Mouse (Mus musculus): Measurements from ENCODE around the gene Adam1b. TPM values are rescaled to one million over a fixed set of nuclear protein-coding genes. Genes with fewer than 3 reads are reported as not detected.
"Not testable (repeated sequence)": the region's sequence is repeated elsewhere in the genome, so short reads cannot be mapped to it uniquely, and the experiment has no call there.

Adam1b gene
- polyA plus RNA-seq, 2 experiments: 0.18 TPM; not detected in 1

GRCm38 (mm10) chr5:121525774-121526450 is 22.7 kb upstream of the Adam1b start:
- Histone ChIP-seq H3K4me1 (ENCODE audit: control insufficient read depth, insufficient read depth, low read length) (no peaks in the 10 kb centered on the region), H3K27me3 (ENCODE audit: control insufficient read depth, insufficient read depth, low read length) (no peaks in the 10 kb centered on the region), H3K36me3 (ENCODE audit: control insufficient read depth, insufficient read depth, low read length) (peaks cover 86% of the 10 kb centered on the region), H3K27ac (replicated peaks; ENCODE audit: low read depth, low read length) (no peak overlapping the region), H3K9ac (ENCODE audit: low read depth, low read length, severe bottlenecking) (no peak overlapping the region), H3K4me2 (replicated peaks; ENCODE audit: low read depth, low read length, severe bottlenecking) (no peak overlapping the region), H3K9me3 (ENCODE audit: control insufficient read depth, low read length) (no peaks in the 10 kb centered on the region), H3K4me3 (replicated peaks; ENCODE audit: low read length) (no peak overlapping the region)
- no peak for ATAC-seq (ENCODE audit: low FRiP score, low read depth)
- 87% methylated on average over 14 of the region's 14 CpGs for WGBS
- DNase-seq (ENCODE audit: low spot score): no peak
- TF ChIP-seq POLR2A (IDR thresholded peaks at IDR 0.05; ENCODE audit: borderline replicate concordance, extremely low read depth, insufficient read depth, insufficient read length): no peak

- H3K4me3 ChIP-seq (replicated peaks; ENCODE audit: low read length); H3K4me1 ChIP-seq (ENCODE audit: control insufficient read depth, insufficient read depth, low read length); ATAC-seq (ENCODE audit: low FRiP score, low read depth); H3K9ac ChIP-seq (ENCODE audit: low read depth, low read length, severe bottlenecking); DNase-seq (ENCODE audit: low spot score); H3K27ac ChIP-seq (replicated peaks; ENCODE audit: low read depth, low read length); H3K4me2 ChIP-seq (replicated peaks; ENCODE audit: low read depth, low read length, severe bottlenecking); H3K9me3 ChIP-seq (ENCODE audit: control insufficient read depth, low read length); H3K27me3 ChIP-seq (ENCODE audit: control insufficient read depth, insufficient read depth, low read length): not testable (repeated sequence)
- WGBS: 87% methylated on average over 10 of the region's 17 CpGs
- H3K36me3 ChIP-seq (ENCODE audit: control insufficient read depth, insufficient read depth, low read length): peaks cover 49% of the 10 kb centered on the region
Measured at GRCm38 (mm10) chr5:121519758-121520157, 16.5 kb upstream of the Adam1b start.

GRCm38 (mm10) chr5:121518983-121519382 is 15.7 kb upstream of the Adam1b start:
- no peak for TF ChIP-seq POLR2A (IDR thresholded peaks at IDR 0.05; ENCODE audit: borderline replicate concordance, extremely low read depth, insufficient read depth, insufficient read length)
- Histone ChIP-seq H3K4me3 (replicated peaks; ENCODE audit: low read length) (no peak overlapping the region), H3K9ac (ENCODE audit: low read depth, low read length, severe bottlenecking) (no peak overlapping the region), H3K27me3 (ENCODE audit: control insufficient read depth, insufficient read depth, low read length) (no peaks in the 10 kb centered on the region), H3K36me3 (ENCODE audit: control insufficient read depth, insufficient read depth, low read length) (peaks cover 41% of the 10 kb centered on the region), H3K9me3 (ENCODE audit: control insufficient read depth, low read length) (no peaks in the 10 kb centered on the region), H3K4me1 (ENCODE audit: control insufficient read depth, insufficient read depth, low read length) (no peaks in the 10 kb centered on the region), H3K4me2 (replicated peaks; ENCODE audit: low read depth, low read length, severe bottlenecking) (no peak overlapping the region), H3K27ac (replicated peaks; ENCODE audit: low read depth, low read length) (no peak overlapping the region)
- ATAC-seq (ENCODE audit: low FRiP score, low read depth) (no peak), DNase-seq (ENCODE audit: low spot score) (no peak)
- 93% methylated on average over 9 of the region's 9 CpGs for WGBS

- H3K27me3 ChIP-seq (ENCODE audit: control insufficient read depth, insufficient read depth, low read length): no peaks in the 10 kb centered on the region
- no peak overlapping the region for H3K4me2 ChIP-seq (replicated peaks; ENCODE audit: low read depth, low read length, severe bottlenecking)
- WGBS: 80% methylated on average over 7 of the region's 7 CpGs
- no peak for TF ChIP-seq POLR2A (IDR thresholded peaks at IDR 0.05; ENCODE audit: borderline replicate concordance, extremely low read depth, insufficient read depth, insufficient read length)
- no peak overlapping the region for H3K27ac ChIP-seq (replicated peaks; ENCODE audit: low read depth, low read length)
- no peaks in the 10 kb centered on the region for H3K4me1 ChIP-seq (ENCODE audit: control insufficient read depth, insufficient read depth, low read length)
- DNase-seq (ENCODE audit: low spot score) (no peak), ATAC-seq (ENCODE audit: low FRiP score, low read depth) (no peak)
- H3K9me3 ChIP-seq (ENCODE audit: control insufficient read depth, low read length): no peaks in the 10 kb centered on the region
- H3K9ac ChIP-seq (ENCODE audit: low read depth, low read length, severe bottlenecking): no peak overlapping the region
- no peak overlapping the region for H3K4me3 ChIP-seq (replicated peaks; ENCODE audit: low read length)
- H3K36me3 ChIP-seq (ENCODE audit: control insufficient read depth, insufficient read depth, low read length): no peaks in the 10 kb centered on the region
Measured at GRCm38 (mm10) chr5:121510009-121510408, 6.8 kb upstream of the Adam1b start.

GRCm38 (mm10) chr5:121506846-121507245 is 3.6 kb upstream of the Adam1b start:
- DNase-seq (ENCODE audit: low spot score) (no peak), ATAC-seq (ENCODE audit: low FRiP score, low read depth) (no peak)
- H3K9me3 ChIP-seq (ENCODE audit: control insufficient read depth, low read length): no peaks in the 10 kb centered on the region
- H3K4me1 ChIP-seq (ENCODE audit: control insufficient read depth, insufficient read depth, low read length): no peaks in the 10 kb centered on the region
- no peak overlapping the region for H3K4me2 ChIP-seq (replicated peaks; ENCODE audit: low read depth, low read length, severe bottlenecking)
- 85% methylated on average over 1 of the region's 1 CpGs for WGBS
- H3K36me3 ChIP-seq (ENCODE audit: control insufficient read depth, insufficient read depth, low read length): no peaks in the 10 kb centered on the region
- no peaks in the 10 kb centered on the region for H3K27me3 ChIP-seq (ENCODE audit: control insufficient read depth, insufficient read depth, low read length)
- H3K4me3 ChIP-seq (replicated peaks; ENCODE audit: low read length): no peak overlapping the region
- no peak overlapping the region for H3K27ac ChIP-seq (replicated peaks; ENCODE audit: low read depth, low read length)
- TF ChIP-seq POLR2A (IDR thresholded peaks at IDR 0.05; ENCODE audit: borderline replicate concordance, extremely low read depth, insufficient read depth, insufficient read length): no peak
- no peak overlapping the region for H3K9ac ChIP-seq (ENCODE audit: low read depth, low read length, severe bottlenecking)

GRCm38 (mm10) chr5:121501424-121501996 is 1.7 kb downstream of the Adam1b start:
- H3K9me3 ChIP-seq (ENCODE audit: control insufficient read depth, low read length); H3K4me3 ChIP-seq (replicated peaks; ENCODE audit: low read length); H3K27me3 ChIP-seq (ENCODE audit: control insufficient read depth, insufficient read depth, low read length); H3K9ac ChIP-seq (ENCODE audit: low read depth, low read length, severe bottlenecking); H3K4me2 ChIP-seq (replicated peaks; ENCODE audit: low read depth, low read length, severe bottlenecking); ATAC-seq (ENCODE audit: low FRiP score, low read depth); DNase-seq (ENCODE audit: low spot score); H3K36me3 ChIP-seq (ENCODE audit: control insufficient read depth, insufficient read depth, low read length); H3K4me1 ChIP-seq (ENCODE audit: control insufficient read depth, insufficient read depth, low read length); H3K27ac ChIP-seq (replicated peaks; ENCODE audit: low read depth, low read length): not testable (repeated sequence)
- 72% methylated on average over 10 of the region's 17 CpGs for WGBS
